10 mouse cellular contexts compared by ENCODE assay signal in the genomic region with DNA sequence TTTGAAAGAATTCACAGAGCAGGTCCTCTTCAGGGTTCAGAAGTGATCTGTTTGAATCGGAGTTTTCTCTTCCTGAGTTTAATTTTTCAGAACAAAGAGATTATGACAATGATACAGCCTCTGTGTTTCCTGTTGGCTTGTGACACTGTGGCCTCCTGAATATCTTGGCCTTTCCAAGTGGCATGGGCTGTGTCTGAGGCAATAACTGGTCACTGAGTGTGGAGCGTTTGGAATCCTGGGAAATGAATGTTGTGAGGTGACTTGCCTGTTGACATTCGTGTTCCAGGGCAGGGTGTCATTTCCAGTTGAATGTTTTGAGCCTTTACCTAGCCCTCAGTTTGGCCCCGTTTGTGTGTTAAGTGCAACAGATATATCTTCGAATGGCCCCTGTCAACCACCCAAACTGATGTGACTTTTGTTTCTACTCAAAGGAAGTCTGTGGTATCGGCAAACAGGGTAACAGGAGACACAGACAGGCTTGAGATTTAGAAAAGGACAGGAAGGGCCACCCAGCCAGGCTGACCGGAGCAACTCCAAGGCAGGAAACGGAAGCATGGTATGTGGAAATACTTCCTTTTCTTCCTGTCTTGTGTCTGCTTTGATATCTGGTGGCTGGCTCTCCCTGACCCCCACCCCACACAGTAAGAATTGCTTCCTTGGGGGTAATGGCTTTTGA. TPM values are rescaled to one million over a fixed set of nuclear protein-coding genes. Genes with fewer than 3 reads are reported as not detected.
DNase-seq lines count a peak whose midpoint lies in the region; ATAC-seq lines count a peak whose summit lies in the region.
"Had no signal": no experiment of that assay in that cellular context is flagged by ENCODE, and none has a peak within 500 bp of the region (broad histone marks: within the 10 kb centered on the region; RNA-seq: fewer than 3 reads in every experiment).

No protein-coding gene starts in this region.

- DNase-seq in CD4-positive, CD25-positive, alpha-beta regulatory T cell, adult 2 months (ENCODE audit: low read depth, low spot score): peak; percentile 18
- no peak for DNase-seq in liver
- DNase-seq in induced T-regulatory cell, adult 2 months (ENCODE audit: low read depth): peak; percentile 12
- peak; percentile 36 for DNase-seq in lung, postnatal 14 days
- DNase-seq in gastrocnemius, postnatal 25 days: no peak
- DNase-seq: cerebellum, adult 11 months had no signal

- peaks cover 4% of the 10 kb centered on the region; the same call in 1 of the 2 replicates for H3K4me1 ChIP-seq in liver, embryonic 15.5 days (replicated peaks)

- H3K36me3 ChIP-seq in liver, embryonic 15.5 days (replicated peaks): no peaks in the 10 kb centered on the region
- H3K36me3 ChIP-seq: embryonic facial prominence, embryonic 13.5 days had no signal

- no peaks in the 10 kb centered on the region for H3K27me3 ChIP-seq in liver, embryonic 15.5 days
- H3K27me3 ChIP-seq: embryonic facial prominence, embryonic 13.5 days had no signal

- H3K9me3 ChIP-seq in liver, embryonic 15.5 days (replicated peaks): no peaks in the 10 kb centered on the region
- H3K9me3 ChIP-seq: embryonic facial prominence, embryonic 13.5 days had no signal

- ATAC-seq in CD4-positive, CD25-positive, alpha-beta regulatory T cell, adult 4 months: no peak
- peak; percentile 25; the same call in 1 of the 2 replicates for ATAC-seq in liver, embryonic 15.5 days (ENCODE audit: insufficient read depth)
- no peak for ATAC-seq in inflammation-experienced regulatory T-cells, adult 6 months

- H3K27ac ChIP-seq in liver, embryonic 15.5 days (replicated peaks): peak overlapping the region; percentile 12; the same call in 1 of the 2 replicates
- H3K27ac ChIP-seq: embryonic facial prominence, embryonic 13.5 days had no signal

- no peak overlapping the region for H3K9ac ChIP-seq in liver, embryonic 15.5 days
- H3K9ac ChIP-seq: embryonic facial prominence, embryonic 13.5 days had no signal

- WGBS in liver, embryonic 15.5 days (ENCODE audit: insufficient replicate concordance): 14% methylated on average over 8 of the region's 8 CpGs

- 0 out of 2 replicates have a peak overlapping the region, but pooled peaks have one; percentile 7 for H3K4me2 ChIP-seq in liver, embryonic 15.5 days
- H3K4me2 ChIP-seq: embryonic facial prominence, embryonic 13.5 days had no signal

- no peak overlapping the region for H3K4me3 ChIP-seq in liver, embryonic 15.5 days (replicated peaks)
- H3K4me3 ChIP-seq: embryonic facial prominence, embryonic 13.5 days had no signal

RNA-seq across cellular contexts. Expression of gene Mef2a, which starts 52.3 kb away (rescaled TPM):
- polyA plus RNA-seq in CD4-positive, CD25-positive, alpha-beta regulatory T cell, adult 4 months (2017; shearing (Covaris generic)): 10 to 100 TPM in 1 of 2 experiments, 1 to 10 TPM in 1; 9.9 to 11.3 TPM
- 10.8 and 10.9 TPM in 2 replicates for polyA plus RNA-seq in liver, embryonic 15.5 days (2015; fragmentation: Nextera tagmentation; extraction: Ambion mirVana)
- 10 to 100 TPM; 60.9 to 69.3 TPM for total RNA-seq in gastrocnemius, postnatal 25 days (2021)
- 10 to 100 TPM; 11.4 to 12.0 (median 11.9) TPM for polyA plus RNA-seq in inflammation-experienced regulatory T-cells, adult 6 months (2017; shearing (Covaris generic))

Comparison
In these comparisons a context has a peak if more than half of its experiments do, and no peak if none do; other contexts are left out.
1. DNase-seq: peak in CD4-positive, CD25-positive, alpha-beta regulatory T cell, adult 2 months (single experiment), induced T-regulatory cell, adult 2 months (single experiment) and lung, postnatal 14 days (single experiment); none in liver (single experiment) and gastrocnemius, postnatal 25 days (single experiment).